Mouse (Mus musculus): ENCODE data around the gene Arvcf. TPM values are rescaled to one million over a fixed set of nuclear protein-coding genes. Genes with fewer than 3 reads are reported as not detected.

The Arvcf gene
- total RNA-seq (2012; rRNA removed): 48.0 and 60.1 TPM in 2 replicates

- H3K9me3 ChIP-seq (ENCODE audit: control insufficient read depth, insufficient read depth, low read depth, low read length): no peaks in the 10 kb centered on the region
- peak within 1 kb of the TSS; percentile 80 to 97 for H3K4me3 ChIP-seq (ENCODE audit: insufficient read depth in 1 of 2, low read depth in 1 of 2, low read length in 2 of 2, poor library complexity in 1 of 2, severe bottlenecking in 1 of 2)
- H3K4me1 ChIP-seq (ENCODE audit: control insufficient read depth in 2 of 2, insufficient read depth in 2 of 2, low read length in 2 of 2, poor library complexity in 1 of 2): peaks cover under 1 to 10% of the 10 kb centered on the region in 2 experiments; a peak in 2 of 4 replicates
- no peaks in the 10 kb centered on the region for H3K36me3 ChIP-seq (ENCODE audit: control insufficient read depth, insufficient read depth, low read length, poor library complexity, severe bottlenecking)
- no peak for TF ChIP-seq MAFK (IDR thresholded peaks at IDR 0.05; ENCODE audit: insufficient read depth, low read depth, low read length)
- peak; percentile 87 for TF ChIP-seq CHD2 (IDR thresholded peaks at IDR 0.05; ENCODE audit: low read depth, low read length)
- no peak within 1 kb of the TSS for H3K27ac ChIP-seq (ENCODE audit: insufficient read depth, low read depth, low read length, poor library complexity, severe bottlenecking)
- H3K9ac ChIP-seq (ENCODE audit: insufficient read depth, low read depth, low read length, poor library complexity, severe bottlenecking): peak within 1 kb of the TSS; percentile 70
- peak; percentile 93 for DNase-seq (ENCODE audit: low read depth, low spot score)
- in situ Hi-C loops (cut with MboI; ENCODE audit: low sequenced_read_pairs in 2 of 2, unreplicated experiment in 2 of 2): no loop called here
Observed at GRCm38 (mm10) chr16:18347931-18348600, at the start of gene Arvcf, which contains the start of gene Tango2. Gene Arvcf, plus strand, starts transcription at chr16:18348182. Gene Tango2, minus strand, starts transcription at chr16:18348103.

GRCm38 (mm10) chr16:18308159-18308558, 39.8 kb upstream of the Arvcf start:
- no peaks in the 10 kb centered on the region for H3K9me3 ChIP-seq (ENCODE audit: control insufficient read depth, insufficient read depth, low read depth, low read length)
- H3K27ac ChIP-seq (ENCODE audit: insufficient read depth, low read depth, low read length, poor library complexity, severe bottlenecking): no peak overlapping the region
- H3K4me1 ChIP-seq (ENCODE audit: control insufficient read depth in 2 of 2, insufficient read depth in 2 of 2, low read length in 2 of 2, poor library complexity in 1 of 2): 0 out of 4 replicates have a peak, but pooled peaks cover 0 to 3% of the 10 kb centered on the region in 2 experiments
- DNase-seq (ENCODE audit: low read depth, low spot score): no peak
- in situ Hi-C loops (cut with MboI; ENCODE audit: low sequenced_read_pairs in 2 of 2, unreplicated experiment in 2 of 2): no loop called here
- no peaks in the 10 kb centered on the region for H3K36me3 ChIP-seq (ENCODE audit: control insufficient read depth, insufficient read depth, low read length, poor library complexity, severe bottlenecking)
- TF ChIP-seq ZC3H11A (IDR thresholded peaks at IDR 0.05; ENCODE audit: borderline replicate concordance, low read depth, low read length): no peak
- no peak for TF ChIP-seq HCFC1 (IDR thresholded peaks at IDR 0.05; ENCODE audit: borderline replicate concordance, insufficient read depth, low read length)
- no peak for TF ChIP-seq CHD2 (IDR thresholded peaks at IDR 0.05; ENCODE audit: low read depth, low read length)
- no peak for TF ChIP-seq MAFK (IDR thresholded peaks at IDR 0.05; ENCODE audit: insufficient read depth, low read depth, low read length)
- no peak for TF ChIP-seq ZNF384 (IDR thresholded peaks at IDR 0.05; ENCODE audit: low read depth, low read length)
- H3K9ac ChIP-seq (ENCODE audit: insufficient read depth, low read depth, low read length, poor library complexity, severe bottlenecking): no peak overlapping the region
- H3K4me3 ChIP-seq (ENCODE audit: insufficient read depth in 1 of 2, low read depth in 1 of 2, low read length in 2 of 2, poor library complexity in 1 of 2, severe bottlenecking in 1 of 2): no peak overlapping the region

GRCm38 (mm10) chr16:18318992-18319391, 29.0 kb upstream of the Arvcf start:
- TF ChIP-seq HCFC1 (IDR thresholded peaks at IDR 0.05; ENCODE audit: borderline replicate concordance, insufficient read depth, low read length): no peak
- Histone ChIP-seq H3K36me3 (ENCODE audit: control insufficient read depth, insufficient read depth, low read length, poor library complexity, severe bottlenecking) (no peaks in the 10 kb centered on the region), H3K9ac (ENCODE audit: insufficient read depth, low read depth, low read length, poor library complexity, severe bottlenecking) (no peak overlapping the region), H3K4me1 (ENCODE audit: control insufficient read depth in 2 of 2, insufficient read depth in 2 of 2, low read length in 2 of 2, poor library complexity in 1 of 2) (peaks cover 0 to 5% of the 10 kb centered on the region in 2 experiments; a peak in 2 of 4 replicates), H3K27ac (ENCODE audit: insufficient read depth, low read depth, low read length, poor library complexity, severe bottlenecking) (no peak overlapping the region), H3K4me3 (ENCODE audit: insufficient read depth in 1 of 2, low read depth in 1 of 2, low read length in 2 of 2, poor library complexity in 1 of 2, severe bottlenecking in 1 of 2) (no peak overlapping the region), H3K9me3 (ENCODE audit: control insufficient read depth, insufficient read depth, low read depth, low read length) (no peaks in the 10 kb centered on the region)
- in situ Hi-C loops (cut with MboI; ENCODE audit: low sequenced_read_pairs in 2 of 2, unreplicated experiment in 2 of 2): no loop called here
- no peak for DNase-seq (ENCODE audit: low read depth, low spot score)

GRCm38 (mm10) chr16:18321443-18321842, 26.5 kb upstream of the Arvcf start:
- peaks cover 0 to 10% of the 10 kb centered on the region in 2 experiments; a peak in 2 of 4 replicates for H3K4me1 ChIP-seq (ENCODE audit: control insufficient read depth in 2 of 2, insufficient read depth in 2 of 2, low read length in 2 of 2, poor library complexity in 1 of 2)
- no peaks in the 10 kb centered on the region for H3K36me3 ChIP-seq (ENCODE audit: control insufficient read depth, insufficient read depth, low read length, poor library complexity, severe bottlenecking)
- TF ChIP-seq ZNF384 (IDR thresholded peaks at IDR 0.05; ENCODE audit: low read depth, low read length): peak; percentile 79
- TF ChIP-seq MAFK (IDR thresholded peaks at IDR 0.05; ENCODE audit: insufficient read depth, low read depth, low read length): no peak
- no peak for TF ChIP-seq CHD2 (IDR thresholded peaks at IDR 0.05; ENCODE audit: low read depth, low read length)
- no peak for TF ChIP-seq ZC3H11A (IDR thresholded peaks at IDR 0.05; ENCODE audit: borderline replicate concordance, low read depth, low read length)
- TF ChIP-seq HCFC1 (IDR thresholded peaks at IDR 0.05; ENCODE audit: borderline replicate concordance, insufficient read depth, low read length): no peak
- DNase-seq (ENCODE audit: low read depth, low spot score): no peak
- H3K9ac ChIP-seq (ENCODE audit: insufficient read depth, low read depth, low read length, poor library complexity, severe bottlenecking): no peak overlapping the region
- no peak overlapping the region for H3K27ac ChIP-seq (ENCODE audit: insufficient read depth, low read depth, low read length, poor library complexity, severe bottlenecking)
- H3K9me3 ChIP-seq (ENCODE audit: control insufficient read depth, insufficient read depth, low read depth, low read length): no peaks in the 10 kb centered on the region
- in situ Hi-C loops (cut with MboI; ENCODE audit: low sequenced_read_pairs in 2 of 2, unreplicated experiment in 2 of 2): no loop called here
- H3K4me3 ChIP-seq (ENCODE audit: insufficient read depth in 1 of 2, low read depth in 1 of 2, low read length in 2 of 2, poor library complexity in 1 of 2, severe bottlenecking in 1 of 2): no peak overlapping the region

- in situ Hi-C loops (cut with MboI; ENCODE audit: low sequenced_read_pairs in 2 of 2, unreplicated experiment in 2 of 2): no loop called here
- Histone ChIP-seq H3K4me1 (ENCODE audit: control insufficient read depth in 2 of 2, insufficient read depth in 2 of 2, low read length in 2 of 2, poor library complexity in 1 of 2) (peaks cover 0 to 10% of the 10 kb centered on the region in 2 experiments; a peak in 2 of 4 replicates), H3K4me3 (ENCODE audit: insufficient read depth in 1 of 2, low read depth in 1 of 2, low read length in 2 of 2, poor library complexity in 1 of 2, severe bottlenecking in 1 of 2) (no peak overlapping the region), H3K27ac (ENCODE audit: insufficient read depth, low read depth, low read length, poor library complexity, severe bottlenecking) (no peak overlapping the region), H3K9me3 (ENCODE audit: control insufficient read depth, insufficient read depth, low read depth, low read length) (no peaks in the 10 kb centered on the region), H3K9ac (ENCODE audit: insufficient read depth, low read depth, low read length, poor library complexity, severe bottlenecking) (no peak overlapping the region), H3K36me3 (ENCODE audit: control insufficient read depth, insufficient read depth, low read length, poor library complexity, severe bottlenecking) (no peaks in the 10 kb centered on the region)
- no peak for DNase-seq (ENCODE audit: low read depth, low spot score)
- TF ChIP-seq ZNF384 (IDR thresholded peaks at IDR 0.05; ENCODE audit: low read depth, low read length): no peak
- TF ChIP-seq HCFC1 (IDR thresholded peaks at IDR 0.05; ENCODE audit: borderline replicate concordance, insufficient read depth, low read length): no peak
- TF ChIP-seq MAFK (IDR thresholded peaks at IDR 0.05; ENCODE audit: insufficient read depth, low read depth, low read length): no peak
- TF ChIP-seq ZC3H11A (IDR thresholded peaks at IDR 0.05; ENCODE audit: borderline replicate concordance, low read depth, low read length): no peak
- no peak for TF ChIP-seq CHD2 (IDR thresholded peaks at IDR 0.05; ENCODE audit: low read depth, low read length)
Observed at GRCm38 (mm10) chr16:18323460-18323859, 24.5 kb upstream of the Arvcf start.
